Mouse (Mus musculus) megakaryocyte, embryonic 14.5 days (primary cell): Measurements from ENCODE around the gene Ddx6.

Source experiments
- FLI1 ChIP-seq: IDR thresholded peaks from 2 replicates; pipeline ENCODE4 v1.6.1; 2012; ENCODE audit warnings: low read length, inconsistent platforms, mixed read lengths
- GATA1 ChIP-seq: IDR thresholded peaks from 3 replicates; pipeline ENCODE4 v1.6.1; 2012; ENCODE audit warnings: mixed read lengths, low read length, inconsistent platforms, borderline replicate concordance

DNA sequence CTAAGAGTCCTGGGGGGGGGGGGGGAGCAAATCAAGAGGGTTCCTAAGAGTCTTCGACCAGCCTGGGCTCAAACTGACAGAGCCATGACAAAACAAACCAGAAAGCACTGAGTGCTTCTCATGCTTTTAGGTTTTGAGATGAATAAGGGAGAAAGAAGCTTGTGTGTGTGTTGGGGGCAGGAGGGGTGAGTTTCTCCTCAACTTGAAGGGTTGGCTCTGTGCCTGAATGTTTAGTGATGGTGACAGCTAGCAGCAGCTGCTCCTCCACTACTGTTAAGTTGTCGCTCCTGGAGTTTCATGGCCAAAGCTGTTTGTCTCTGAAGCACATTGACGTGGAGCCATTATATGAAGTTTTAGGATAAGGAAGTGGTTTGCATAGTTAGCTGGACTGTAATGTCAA is 16.4 kb downstream of the Ddx6 start:
- TF ChIP-seq GATA1 (no peak), FLI1 (no peak)
